Comparison of ENCODE assay signal across 8 mouse cellular contexts in genomic region chr6:52002676-52003075, GRCm38 (mm10). TPM values are rescaled to one million over a fixed set of nuclear protein-coding genes. Genes with fewer than 3 reads are reported as not detected.
DNase-seq lines count a peak whose midpoint lies in the region; ATAC-seq and TF ChIP-seq lines count a peak whose summit lies in the region.

No protein-coding gene starts in this region.

- TF ChIP-seq CTCF in thymus, adult 2 months (IDR thresholded peaks at IDR 0.05; ENCODE audit: borderline replicate concordance, control insufficient read depth, extremely low read depth, insufficient read depth, low read length, poor library complexity): no peak

- H3K4me1 ChIP-seq in thymus, adult 2 months (replicated peaks; ENCODE audit: control insufficient read depth, insufficient read depth, low read length): no peaks in the 10 kb centered on the region

- no peak overlapping the region for H3K27ac ChIP-seq in thymus, adult 2 months (ENCODE audit: control insufficient read depth, insufficient read depth, low read length)

- peak; percentile 44 for DNase-seq in heart, adult 8-10 months (ENCODE audit: low spot score)
- no peak for DNase-seq in heart, adult 11 months
- peak; percentile 10 for DNase-seq in thymus, adult 2 months
- DNase-seq in thymus, postnatal 36 days: no peak
- DNase-seq in kidney, adult 18-20 months: peak; percentile 27
- DNase-seq in neural tube, embryonic 10.5 days (ENCODE audit: extremely low spot score, low spot score): peak; percentile 33
- no peak for DNase-seq in layer of hippocampus, adult 9-10 months (ENCODE audit: low spot score)

- no peak for ATAC-seq in erythroid progenitor cell, adult 5-6 weeks (replicated peaks; ENCODE audit: low FRiP score, poor library complexity, severe bottlenecking)

- no peak for TF ChIP-seq POLR2A in thymus, adult 2 months (IDR thresholded peaks at IDR 0.05; ENCODE audit: control insufficient read depth, extremely low read depth, insufficient read depth, low read length, poor library complexity)

- WGBS in thymus, adult 2 months: 78% methylated on average over 8 of the region's 8 CpGs

- H3K4me3 ChIP-seq in thymus, adult 2 months (ENCODE audit: control insufficient read depth, insufficient read depth, low read length): no peak overlapping the region

- H3K36me3 ChIP-seq in thymus, adult 2 months (ENCODE audit: control insufficient read depth, insufficient read depth, low read length): no peaks in the 10 kb centered on the region

- H3K27me3 ChIP-seq in thymus, adult 2 months (ENCODE audit: control insufficient read depth, insufficient read depth, low read length): peaks cover 10% of the 10 kb centered on the region

RNA-seq across cellular contexts. Expression of gene Skap2, which starts 9.7 kb away (rescaled TPM):
- total RNA-seq in heart, adult 8-10 months (2022): 10 to 100 TPM in 3 of 4 experiments, 1 to 10 TPM in 1; 8.8 to 12.2 (median 11.0) TPM
- polyA plus RNA-seq in thymus, adult 2 months (2012; rRNA removed): 5.8 and 8.9 TPM in 2 replicates
- total RNA-seq in erythroid progenitor cell, adult 5-6 weeks (2015; ENCODE audit: low replicate concordance): 18.0 and 55.8 TPM in 2 replicates
- 19.4 and 47.4 TPM in 2 replicates for total RNA-seq in erythroid progenitor cell, adult 5-6 weeks (2017; ENCODE audit: low replicate concordance)

Comparison
In these comparisons a context has a peak if more than half of its experiments do, and no peak if none do; other contexts are left out.
1. DNase-seq: peak in heart, adult 8-10 months (single experiment), thymus, adult 2 months (single experiment), kidney, adult 18-20 months (single experiment) and neural tube, embryonic 10.5 days (single experiment); none in heart, adult 11 months (single experiment), thymus, postnatal 36 days (0 of 2) and layer of hippocampus, adult 9-10 months (single experiment).